Mouse (Mus musculus) testis, adult 2 months (tissue): ENCODE results near the gene Hist1h2bf.

ENCODE experiments used
- CTCF ChIP-seq: fragments of 200-500 bp; IDR thresholded peaks from 2 replicates; pipeline ENCODE4 v1.5.1; 2012; ENCODE audit warnings: low read depth, mild to moderate bottlenecking, inconsistent platforms, low read length, moderate library complexity; ENCODE audit not compliant: control insufficient read depth, insufficient read depth, insufficient replicate concordance
- POLR2A ChIP-seq: fragments of 200-500 bp; IDR thresholded peaks from 2 replicates; pipeline ENCODE4 v1.6.1; 2012; ENCODE audit warnings: low read depth, mild to moderate bottlenecking, inconsistent platforms, low read length, moderate library complexity; ENCODE audit not compliant: control insufficient read depth

DNA sequence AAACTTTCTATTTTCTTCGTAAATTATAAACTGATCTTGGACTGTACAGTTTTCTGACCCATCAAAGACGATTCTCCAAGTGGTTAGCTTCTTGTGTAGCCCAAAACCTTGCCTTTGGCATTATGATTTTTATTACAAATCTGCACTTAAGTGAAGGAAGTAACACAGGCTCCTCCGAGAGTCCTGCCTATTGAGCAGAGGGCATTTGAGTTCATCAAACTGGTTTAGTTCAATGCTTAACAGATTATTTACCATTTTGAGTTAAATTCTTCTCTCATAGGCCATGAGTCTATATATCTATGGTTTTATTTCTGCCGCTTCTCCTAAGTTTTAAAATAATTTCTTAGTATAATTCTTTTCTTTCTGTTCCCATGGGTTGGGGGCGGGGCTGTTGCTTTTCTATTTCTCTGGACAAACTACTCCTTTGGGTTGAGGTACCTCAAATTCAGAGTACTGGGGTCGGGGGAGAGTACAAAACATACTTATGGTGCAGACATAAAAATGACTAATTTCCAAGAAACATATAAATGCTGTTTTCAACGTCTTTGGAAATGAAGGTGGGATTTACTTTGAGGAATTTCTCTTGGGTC lies 49.0 kb upstream of the Hist1h2bf start:
- TF ChIP-seq CTCF: no peak
- TF ChIP-seq POLR2A: no peak
